Mouse (Mus musculus) R1 (cell line): ENCODE measurements at regions not wholly inside any gene's neighbourhood (a gene's known extent, or its start where the extent isn't known, plus 50 kb on each side); places are given as distances from the start of the nearest gene placed in this dataset.

ENCODE experiments used
- DNase-seq: peaks from one replicate; pipeline ENCODE4 v3.0.0-alpha.2; 2018; ENCODE audit warnings: low read depth, low spot score

- no peak for DNase-seq
Measured at GRCm38 (mm10) chr9:117870616-117871015, 169.7 kb upstream of the Azi2 start.

- DNase-seq: peak; percentile 58
Measured at GRCm38 (mm10) chr9:117863944-117864343, 176.4 kb upstream of the Azi2 start.

- DNase-seq: no peak
Measured at GRCm38 (mm10) chr9:117863318-117863717, 177.0 kb upstream of the Azi2 start.

GRCm38 (mm10) chr9:117859580-117860045, 180.7 kb upstream of the Azi2 start:
- no peak for DNase-seq

GRCm38 (mm10) chr9:117843531-117843930, 196.8 kb upstream of the Azi2 start:
- no peak for DNase-seq

GRCm38 (mm10) chr9:117836696-117837380, 203.5 kb upstream of the Azi2 start:
- no peak for DNase-seq

GRCm38 (mm10) chr9:117833586-117833985, 203.9 kb upstream of the Rbms3 start:
- DNase-seq: no peak

GRCm38 (mm10) chr9:117814661-117815060, 184.9 kb upstream of the Rbms3 start:
- no peak for DNase-seq

- no peak for DNase-seq
Measured at GRCm38 (mm10) chr9:117813216-117813615, 183.5 kb upstream of the Rbms3 start.

GRCm38 (mm10) chr9:117805812-117806211, 176.1 kb upstream of the Rbms3 start:
- peak; percentile 11 for DNase-seq

GRCm38 (mm10) chr9:117784186-117784591, 154.5 kb upstream of the Rbms3 start:
- no peak for DNase-seq

GRCm38 (mm10) chr9:117754651-117755050, 124.9 kb upstream of the Rbms3 start:
- no peak for DNase-seq

- DNase-seq: no peak
Measured at GRCm38 (mm10) chr9:117753466-117753865, 123.8 kb upstream of the Rbms3 start.

- no peak for DNase-seq
Measured at GRCm38 (mm10) chr9:117744906-117745305, 115.2 kb upstream of the Rbms3 start.

- DNase-seq: no peak
Measured at GRCm38 (mm10) chr9:117729366-117729765, 99.7 kb upstream of the Rbms3 start.

GRCm38 (mm10) chr9:117720161-117720598, 90.5 kb upstream of the Rbms3 start:
- no peak for DNase-seq

GRCm38 (mm10) chr9:117717346-117717745, 87.6 kb upstream of the Rbms3 start:
- DNase-seq: no peak

GRCm38 (mm10) chr9:117716476-117716875, 86.8 kb upstream of the Rbms3 start:
- DNase-seq: no peak

GRCm38 (mm10) chr9:117714741-117715675, 85.3 kb upstream of the Rbms3 start:
- DNase-seq: no peak

GRCm38 (mm10) chr9:117713121-117713520, 83.4 kb upstream of the Rbms3 start:
- DNase-seq: no peak

- DNase-seq: no peak
Measured at GRCm38 (mm10) chr9:117711793-117712192, 82.1 kb upstream of the Rbms3 start.

- DNase-seq: no peak
Measured at GRCm38 (mm10) chr9:117710966-117711365, 81.3 kb upstream of the Rbms3 start.

- DNase-seq: no peak
Measured at GRCm38 (mm10) chr9:117709677-117710076, 80.0 kb upstream of the Rbms3 start.
